Mouse (Mus musculus) CH12.LX (cell line): ENCODE results near the gene Wdcp.

Experiments
- CHD2 ChIP-seq: IDR thresholded peaks from 2 replicates; pipeline ENCODE4 v1.6.1; 2011; ENCODE audit warnings: low read length, improper control_type of control experiment
- CTCF ChIP-seq, 2 experiments: IDR thresholded peaks in 1 of 2; conservative IDR thresholded peaks in 1 of 2; 2 replicates each; pipeline ENCODE4 v1.5.1; 2011 to 2012; ENCODE audit warnings: low read depth in 2 of 2, low read length in 2 of 2, improper control_type of control experiment in 1 of 2, inconsistent platforms in 1 of 2, mild to moderate bottlenecking in 1 of 2, moderate library complexity in 1 of 2
- MAZ ChIP-seq: IDR thresholded peaks from 2 replicates; pipeline ENCODE4 v1.6.1; 2012; ENCODE audit warnings: low read depth, mild to moderate bottlenecking, inconsistent platforms, low read length, improper control_type of control experiment, moderate library complexity
- MYC ChIP-seq: IDR thresholded peaks from 2 replicates; pipeline ENCODE4 v1.6.1; 2011; ENCODE audit warnings: low read depth, mild to moderate bottlenecking, improper control_type of control experiment, low read length
- POLR2A ChIP-seq: IDR thresholded peaks from 2 replicates; pipeline ENCODE4 v1.6.1; 2011; ENCODE audit warnings: low read depth, mild to moderate bottlenecking, improper control_type of control experiment, low read length
- RAD21 ChIP-seq: IDR thresholded peaks from 2 replicates; pipeline ENCODE4 v1.6.1; 2011; ENCODE audit warnings: low read depth, mild to moderate bottlenecking, low read length, improper control_type of control experiment, moderate library complexity
- RCOR1 ChIP-seq: conservative IDR thresholded peaks from 2 replicates; pipeline ENCODE4 v1.6.1; 2012; ENCODE audit warnings: low read depth, mild to moderate bottlenecking, inconsistent platforms, low read length, improper control_type of control experiment
- ZC3H11A ChIP-seq: IDR thresholded peaks from 2 replicates; pipeline ENCODE4 v1.6.1; 2012; ENCODE audit warnings: low read depth, mild to moderate bottlenecking, inconsistent platforms, low read length, improper control_type of control experiment

- TF ChIP-seq RCOR1 (no peak), CHD2 (no peak), CTCF (conservative IDR thresholded peaks at IDR 0.05 in 1 of 2, IDR thresholded peaks at IDR 0.05 in 1 of 2; ENCODE audit: low read depth in 2 of 2, low read length in 2 of 2) (no peak), POLR2A (no peak; the same call in 1 of the 2 replicates), MYC (no peak), RAD21 (no peak), MAZ (no peak), ZC3H11A (no peak)
These were observed 31.2 kb downstream of the Wdcp start, which contains the start of gene Mfsd2b for GRCm38 (mm10) chr12:4874161-4874927.
